In the genomic region with DNA sequence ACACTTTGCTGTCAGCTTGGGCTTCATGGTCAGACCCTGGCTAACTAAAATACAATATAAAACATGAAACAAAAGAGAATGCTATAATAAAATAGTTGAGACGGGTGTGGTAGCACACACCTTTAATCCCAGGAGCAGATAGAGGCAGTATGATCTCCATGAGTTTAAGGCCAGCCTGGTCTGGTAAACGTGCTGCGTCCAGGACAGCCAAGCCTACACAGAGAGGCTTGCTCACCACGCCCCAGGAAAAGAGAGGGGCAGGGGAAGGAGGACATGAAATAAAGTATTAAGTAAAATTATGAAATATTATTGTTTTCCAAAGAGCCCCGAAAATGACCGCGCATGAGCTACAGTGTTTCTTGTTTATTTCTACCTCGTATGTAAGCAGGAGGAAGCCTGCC, we compare ENCODE assay signal across 8 mouse cellular contexts. TPM values are rescaled to one million over a fixed set of nuclear protein-coding genes. Genes with fewer than 3 reads are reported as not detected.
DNase-seq lines count a peak whose midpoint lies in the region; ATAC-seq and TF ChIP-seq lines count a peak whose summit lies in the region.

No protein-coding gene starts in this region.

- H3K27ac ChIP-seq in kidney, embryonic 16.5 days (ENCODE audit: low read length): peak overlapping the region; percentile 87; the same call in 1 of the 2 replicates
- peak overlapping the region; percentile 99 for H3K27ac ChIP-seq in embryonic facial prominence, embryonic 10.5 days (replicated peaks)
- H3K27ac ChIP-seq in hindbrain, postnatal 0 days: peak overlapping the region; percentile 93
- peak overlapping the region; percentile 93 for H3K27ac ChIP-seq in midbrain, embryonic 16.5 days (ENCODE audit: low read length)

- H3K4me1 ChIP-seq in kidney, embryonic 16.5 days (ENCODE audit: insufficient read depth, low read length): peaks cover 30% of the 10 kb centered on the region
- H3K4me1 ChIP-seq in embryonic facial prominence, embryonic 10.5 days: peaks cover 40% of the 10 kb centered on the region
- peaks cover 12% of the 10 kb centered on the region; the same call in 1 of the 2 replicates for H3K4me1 ChIP-seq in hindbrain, postnatal 0 days (ENCODE audit: insufficient read depth, low read length)
- H3K4me1 ChIP-seq in midbrain, embryonic 16.5 days (ENCODE audit: control insufficient read depth, insufficient read depth, low read length): peaks cover 20% of the 10 kb centered on the region

- no peak for DNase-seq in kidney, adult 8-10 months
- no peak for DNase-seq in embryonic facial prominence, embryonic 10.5 days (ENCODE audit: low spot score)
- DNase-seq in hindbrain, postnatal 0 days (ENCODE audit: low spot score): no peak
- no peak for DNase-seq in ovary, postnatal 10 days (ENCODE audit: low spot score)
- DNase-seq in right cerebral cortex, adult 2 months (ENCODE audit: low spot score in 2 of 2): no peak
- no peak for DNase-seq in thymus, adult 18-20 months

- no peaks in the 10 kb centered on the region for H3K27me3 ChIP-seq in kidney, embryonic 16.5 days (ENCODE audit: insufficient read depth, low read length)
- no peaks in the 10 kb centered on the region for H3K27me3 ChIP-seq in embryonic facial prominence, embryonic 10.5 days (replicated peaks; ENCODE audit: low read depth, poor library complexity, severe bottlenecking)
- H3K27me3 ChIP-seq in hindbrain, postnatal 0 days (ENCODE audit: insufficient read depth, low read length): no peaks in the 10 kb centered on the region
- no peaks in the 10 kb centered on the region for H3K27me3 ChIP-seq in midbrain, embryonic 16.5 days (ENCODE audit: control insufficient read depth, insufficient read depth, low read depth, low read length)

- H3K9me3 ChIP-seq in kidney, embryonic 16.5 days (ENCODE audit: low read length): no peaks in the 10 kb centered on the region
- H3K9me3 ChIP-seq in embryonic facial prominence, embryonic 10.5 days: no peaks in the 10 kb centered on the region
- no peaks in the 10 kb centered on the region for H3K9me3 ChIP-seq in hindbrain, postnatal 0 days (ENCODE audit: low read length)
- no peaks in the 10 kb centered on the region for H3K9me3 ChIP-seq in midbrain, embryonic 16.5 days (replicated peaks; ENCODE audit: control insufficient read depth, low read length, poor library complexity, severe bottlenecking)

- TF ChIP-seq CTCF in hindbrain, postnatal 0 days (IDR thresholded peaks at IDR 0.05; ENCODE audit: low read depth): no peak

- WGBS in kidney, embryonic 16.5 days: 2% methylated on average over 8 of the region's 8 CpGs
- 3% methylated on average over 8 of the region's 8 CpGs for WGBS in embryonic facial prominence, embryonic 10.5 days
- under 1% methylated on average over 8 of the region's 8 CpGs for WGBS in hindbrain, postnatal 0 days
- 3% methylated on average over 8 of the region's 8 CpGs for WGBS in midbrain, embryonic 16.5 days

- H3K4me3 ChIP-seq in kidney, embryonic 16.5 days (ENCODE audit: low read length): peak overlapping the region; percentile 84
- H3K4me3 ChIP-seq in embryonic facial prominence, embryonic 10.5 days: peak overlapping the region; percentile 90
- H3K4me3 ChIP-seq in hindbrain, postnatal 0 days (ENCODE audit: low read length): peak overlapping the region; percentile 89
- peak overlapping the region; percentile 81 for H3K4me3 ChIP-seq in midbrain, embryonic 16.5 days (ENCODE audit: low read depth, low read length)

- peak overlapping the region; percentile 80 for H3K4me2 ChIP-seq in kidney, embryonic 16.5 days (replicated peaks; ENCODE audit: low read depth, low read length)
- H3K4me2 ChIP-seq in hindbrain, postnatal 0 days (ENCODE audit: low read depth, low read length): peak overlapping the region; percentile 64
- H3K4me2 ChIP-seq in midbrain, embryonic 16.5 days (ENCODE audit: low read length): peak overlapping the region; percentile 61

- no peak for ATAC-seq in kidney, embryonic 16.5 days (ENCODE audit: low FRiP score, low TSS enrichment)
- no peak for ATAC-seq in hindbrain, postnatal 0 days
- ATAC-seq in midbrain, embryonic 16.5 days: peak; percentile 15; the same call in 1 of the 2 replicates

- H3K9ac ChIP-seq in kidney, embryonic 16.5 days (replicated peaks; ENCODE audit: low read length): peak overlapping the region; percentile 98
- peak overlapping the region; percentile 98 for H3K9ac ChIP-seq in hindbrain, postnatal 0 days (replicated peaks; ENCODE audit: low read length)
- H3K9ac ChIP-seq in midbrain, embryonic 16.5 days (ENCODE audit: low read depth, low read length): peak overlapping the region; percentile 97

- peaks cover 24% of the 10 kb centered on the region for H3K36me3 ChIP-seq in kidney, embryonic 16.5 days (ENCODE audit: insufficient read depth, low read length)
- H3K36me3 ChIP-seq in embryonic facial prominence, embryonic 10.5 days (replicated peaks): peaks cover 30% of the 10 kb centered on the region
- peaks cover 12% of the 10 kb centered on the region for H3K36me3 ChIP-seq in hindbrain, postnatal 0 days (ENCODE audit: insufficient read depth, low read length)
- peaks cover 14% of the 10 kb centered on the region for H3K36me3 ChIP-seq in midbrain, embryonic 16.5 days (ENCODE audit: control insufficient read depth, insufficient read depth, low read length)

RNA-seq across cellular contexts. Expression of gene Fkbp8, which starts 0.4 kb away (rescaled TPM):
- polyA plus RNA-seq in kidney, embryonic 16.5 days (2015; fragmentation: Nextera tagmentation; extraction: Ambion mirVana): 353 and 359 TPM in 2 replicates
- 278 and 285 TPM in 2 replicates for polyA plus RNA-seq in embryonic facial prominence, embryonic 10.5 days (2016; fragmentation: Nextera tagmentation; extraction: Ambion mirVana)
- 532 and 593 TPM in 2 replicates for total RNA-seq in hindbrain, postnatal 0 days (2014; rRNA removed)
- 343 and 360 TPM in 2 replicates for polyA plus RNA-seq in hindbrain, postnatal 0 days (2015; fragmentation: Nextera tagmentation; extraction: Ambion mirVana)
- polyA plus RNA-seq in midbrain, embryonic 16.5 days (2015; fragmentation: Nextera tagmentation; extraction: Ambion mirVana): 406 and 425 TPM in 2 replicates

RNA-seq across cellular contexts. Expression of gene Kxd1, which starts 0.6 kb away (rescaled TPM):
- polyA plus RNA-seq in kidney, embryonic 16.5 days (2015; fragmentation: Nextera tagmentation; extraction: Ambion mirVana): 65.4 and 69.9 TPM in 2 replicates
- 49.7 and 51.0 TPM in 2 replicates for polyA plus RNA-seq in embryonic facial prominence, embryonic 10.5 days (2016; fragmentation: Nextera tagmentation; extraction: Ambion mirVana)
- total RNA-seq in hindbrain, postnatal 0 days (2014; rRNA removed): 48.7 and 56.8 TPM in 2 replicates
- polyA plus RNA-seq in hindbrain, postnatal 0 days (2015; fragmentation: Nextera tagmentation; extraction: Ambion mirVana): 53.8 and 56.6 TPM in 2 replicates
- 43.1 and 43.3 TPM in 2 replicates for polyA plus RNA-seq in midbrain, embryonic 16.5 days (2015; fragmentation: Nextera tagmentation; extraction: Ambion mirVana)

RNA-seq across cellular contexts. Expression of gene Ell, which starts 12.1 kb away (rescaled TPM):
- polyA plus RNA-seq in kidney, embryonic 16.5 days (2015; fragmentation: Nextera tagmentation; extraction: Ambion mirVana): 24.1 and 25.1 TPM in 2 replicates
- 20.8 and 21.1 TPM in 2 replicates for polyA plus RNA-seq in embryonic facial prominence, embryonic 10.5 days (2016; fragmentation: Nextera tagmentation; extraction: Ambion mirVana)
- total RNA-seq in hindbrain, postnatal 0 days (2014; rRNA removed): 15.6 and 16.7 TPM in 2 replicates
- 10.0 and 10.8 TPM in 2 replicates for polyA plus RNA-seq in hindbrain, postnatal 0 days (2015; fragmentation: Nextera tagmentation; extraction: Ambion mirVana)
- polyA plus RNA-seq in midbrain, embryonic 16.5 days (2015; fragmentation: Nextera tagmentation; extraction: Ambion mirVana): 16.7 and 19.2 TPM in 2 replicates

RNA-seq across cellular contexts. Expression of gene Uba52, which starts 16.5 kb away (rescaled TPM):
- polyA plus RNA-seq in kidney, embryonic 16.5 days (2015; fragmentation: Nextera tagmentation; extraction: Ambion mirVana): 869 and 882 TPM in 2 replicates
- polyA plus RNA-seq in embryonic facial prominence, embryonic 10.5 days (2016; fragmentation: Nextera tagmentation; extraction: Ambion mirVana): 908 and 951 TPM in 2 replicates
- 510 and 535 TPM in 2 replicates for total RNA-seq in hindbrain, postnatal 0 days (2014; rRNA removed)
- polyA plus RNA-seq in hindbrain, postnatal 0 days (2015; fragmentation: Nextera tagmentation; extraction: Ambion mirVana): 717 and 784 TPM in 2 replicates
- 584 and 621 TPM in 2 replicates for polyA plus RNA-seq in midbrain, embryonic 16.5 days (2015; fragmentation: Nextera tagmentation; extraction: Ambion mirVana)

RNA-seq across cellular contexts. Expression of gene Rex1bd, which starts 20.6 kb away (rescaled TPM):
- 133 and 135 TPM in 2 replicates for polyA plus RNA-seq in kidney, embryonic 16.5 days (2015; fragmentation: Nextera tagmentation; extraction: Ambion mirVana)
- 118 and 138 TPM in 2 replicates for polyA plus RNA-seq in embryonic facial prominence, embryonic 10.5 days (2016; fragmentation: Nextera tagmentation; extraction: Ambion mirVana)
- total RNA-seq in hindbrain, postnatal 0 days (2014; rRNA removed): 140 TPM in 2 replicates
- polyA plus RNA-seq in hindbrain, postnatal 0 days (2015; fragmentation: Nextera tagmentation; extraction: Ambion mirVana): 188 and 190 TPM in 2 replicates
- 163 and 185 TPM in 2 replicates for polyA plus RNA-seq in midbrain, embryonic 16.5 days (2015; fragmentation: Nextera tagmentation; extraction: Ambion mirVana)
